Mouse (Mus musculus) embryonic facial prominence, embryonic 10.5 days (tissue): ENCODE measurements around the gene Mmd2. TPM values are rescaled to one million over a fixed set of nuclear protein-coding genes. Genes with fewer than 3 reads are reported as not detected.

Source experiments
- DNase-seq: peaks from one replicate; pipeline ENCODE4 v3.0.0-alpha.2; 2017; ENCODE audit warnings: low spot score
- H3K27ac ChIP-seq: fragments of 300-500 bp; sonication (generic); replicated peaks from 2 replicates; pipeline ENCODE4 v1.5.1; 2016; ENCODE audit warnings: mild to moderate bottlenecking
- H3K27me3 ChIP-seq: fragments of 300-500 bp; sonication (generic); replicated peaks from 2 replicates; pipeline ENCODE4 v1.6.1; 2016; ENCODE audit warnings: low read depth, mild to moderate bottlenecking; ENCODE audit not compliant: poor library complexity, severe bottlenecking
- H3K36me3 ChIP-seq: fragments of 300-500 bp; sonication (generic); replicated peaks from 2 replicates; pipeline ENCODE4 v1.6.1; 2016; ENCODE audit warnings: mild to moderate bottlenecking, moderate library complexity
- H3K4me1 ChIP-seq: fragments of 300-500 bp; sonication (generic); 2 replicates; pipeline ENCODE4 v1.6.1; 2016
- H3K4me3 ChIP-seq: fragments of 300-500 bp; sonication (generic); 2 replicates; pipeline ENCODE4 v1.5.1; 2016; ENCODE audit warnings: mild to moderate bottlenecking, moderate library complexity
- H3K9me3 ChIP-seq: fragments of 300-500 bp; sonication (generic); 2 replicates; pipeline ENCODE4 v1.6.1; 2016; ENCODE audit warnings: mild to moderate bottlenecking
- WGBS: fragments of 180-500 bp; shearing (Covaris S2); methylation state at CpG from one replicate; pipeline ENCODE4 v1.1.7; 2016; 5-methylcytosine and 5-hydroxymethylcytosine counted together
- polyA plus RNA-seq: library from polyadenylated mRNA; unstranded; fragments of >200 nt; fragmentation: Nextera tagmentation; extraction: Ambion mirVana; gene quantifications from 2 replicates; pipeline ENCODE4 v1.2.1, GENCODE M21; 2016

The Mmd2 gene
- polyA plus RNA-seq, 1 experiment from 2014 or later: 2.9 TPM

DNA sequence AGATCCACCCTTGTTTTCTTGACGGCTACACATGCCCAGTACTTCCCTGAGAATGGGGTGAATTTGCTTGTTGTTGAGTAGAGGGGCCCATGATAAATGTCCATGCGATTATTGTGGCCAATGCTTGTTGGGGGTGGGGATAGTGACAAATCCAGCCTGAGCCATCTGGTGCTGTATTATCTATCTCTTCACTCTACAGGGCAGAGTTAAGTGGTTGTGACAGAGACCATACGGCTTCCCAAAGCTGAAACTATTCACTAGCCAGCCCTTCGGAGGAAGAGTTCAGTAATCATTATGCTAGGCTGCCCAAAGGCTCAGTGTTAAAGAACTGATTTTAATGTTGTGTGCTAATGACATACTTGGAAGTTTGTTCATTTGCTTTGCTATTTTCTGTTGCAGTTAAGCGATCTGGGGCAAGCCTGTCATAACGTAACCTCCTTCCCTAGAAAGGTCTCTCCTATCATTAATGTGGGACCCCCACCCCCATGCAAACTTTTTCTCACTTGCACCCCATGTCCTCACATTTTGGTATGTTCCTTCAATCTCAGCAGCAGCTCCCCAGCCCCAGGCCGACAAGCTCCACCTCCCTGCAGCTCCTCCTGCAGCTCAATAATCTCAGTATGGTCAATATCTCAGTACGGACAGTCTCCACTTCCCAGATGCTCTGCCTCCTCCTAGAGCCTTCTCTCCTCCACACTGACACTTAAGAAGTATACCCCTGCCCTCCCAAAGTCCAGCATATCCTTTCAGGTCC lies 83.7 kb downstream of the Mmd2 start:
- H3K9me3 ChIP-seq: no peaks in the 10 kb centered on the region
- no peaks in the 10 kb centered on the region for H3K36me3 ChIP-seq
- peaks cover 6% of the 10 kb centered on the region; the same call in 1 of the 2 replicates for H3K4me1 ChIP-seq
- DNase-seq: no peak
- H3K27me3 ChIP-seq: peaks cover 30% of the 10 kb centered on the region
- WGBS: 80% methylated on average over 8 of the region's 8 CpGs
- no peak overlapping the region for H3K27ac ChIP-seq
- no peak overlapping the region for H3K4me3 ChIP-seq

DNA sequence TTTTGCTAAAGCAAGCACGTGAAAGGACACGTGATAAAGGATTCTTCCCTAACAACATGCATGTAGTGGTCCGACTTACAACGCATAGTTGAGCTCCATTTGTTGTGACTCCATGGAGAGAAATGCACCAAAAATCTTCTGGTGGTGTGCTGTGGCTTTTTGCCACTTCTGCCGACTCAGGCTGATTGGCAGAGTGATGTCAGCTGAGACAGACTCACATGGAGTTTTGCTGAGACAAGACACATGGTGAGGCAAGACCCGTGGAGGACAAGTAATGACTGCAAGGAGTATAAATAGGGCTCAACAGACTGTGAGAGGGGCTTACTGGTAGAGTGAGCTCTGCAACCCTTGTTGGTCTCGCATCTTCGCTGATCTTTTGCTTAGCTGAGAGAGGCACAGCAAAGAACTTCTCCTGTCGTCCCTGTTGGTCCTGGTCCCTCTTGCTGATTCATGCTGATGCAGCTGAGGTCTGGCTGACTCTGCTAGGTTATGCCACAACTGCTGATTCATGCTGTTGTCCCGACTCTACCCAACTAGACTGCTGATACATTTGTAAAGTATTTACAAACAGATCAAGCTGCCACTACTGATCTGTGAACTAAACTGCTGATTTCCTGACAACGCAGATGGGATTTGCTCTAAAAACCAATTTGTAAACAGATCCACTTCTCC lies 87.3 kb downstream of the Mmd2 start:
- Histone ChIP-seq H3K36me3 (no peaks in the 10 kb centered on the region), H3K9me3 (no peaks in the 10 kb centered on the region), H3K4me1 (peaks cover 6% of the 10 kb centered on the region; the same call in 1 of the 2 replicates), H3K27ac (no peak overlapping the region), H3K4me3 (no peak overlapping the region), H3K27me3 (peaks cover 4% of the 10 kb centered on the region; the same call in 1 of the 2 replicates)
- 90% methylated on average over 11 of the region's 11 CpGs for WGBS
- no peak for DNase-seq

DNA sequence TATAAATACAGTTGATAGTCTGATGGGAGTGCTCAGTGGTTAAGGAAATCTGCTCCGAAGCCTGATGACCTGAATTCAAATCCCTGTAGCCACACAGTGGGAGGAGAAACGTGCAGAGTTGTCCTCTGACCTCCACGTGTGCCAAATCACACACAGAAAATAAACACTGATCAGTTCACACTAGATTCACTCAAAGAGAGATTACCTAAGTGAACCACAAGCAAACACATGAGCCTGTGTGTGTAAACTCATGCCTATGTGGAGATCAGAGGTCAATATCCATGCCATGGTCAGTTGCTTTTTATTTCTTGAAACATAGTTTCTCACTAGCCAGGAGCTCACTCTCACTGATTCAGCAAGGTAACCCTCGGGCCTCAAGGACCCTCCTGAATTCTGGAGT lies 88.2 kb downstream of the Mmd2 start:
- no peaks in the 10 kb centered on the region for H3K36me3 ChIP-seq
- no peak overlapping the region for H3K27ac ChIP-seq
- peaks cover 2% of the 10 kb centered on the region; the same call in 1 of the 2 replicates for H3K27me3 ChIP-seq
- H3K9me3 ChIP-seq: no peaks in the 10 kb centered on the region
- no peak overlapping the region for H3K4me3 ChIP-seq
- DNase-seq: no peak
- peaks cover 4% of the 10 kb centered on the region; the same call in 1 of the 2 replicates for H3K4me1 ChIP-seq
- WGBS: 80% methylated on average over 4 of the region's 4 CpGs

DNA sequence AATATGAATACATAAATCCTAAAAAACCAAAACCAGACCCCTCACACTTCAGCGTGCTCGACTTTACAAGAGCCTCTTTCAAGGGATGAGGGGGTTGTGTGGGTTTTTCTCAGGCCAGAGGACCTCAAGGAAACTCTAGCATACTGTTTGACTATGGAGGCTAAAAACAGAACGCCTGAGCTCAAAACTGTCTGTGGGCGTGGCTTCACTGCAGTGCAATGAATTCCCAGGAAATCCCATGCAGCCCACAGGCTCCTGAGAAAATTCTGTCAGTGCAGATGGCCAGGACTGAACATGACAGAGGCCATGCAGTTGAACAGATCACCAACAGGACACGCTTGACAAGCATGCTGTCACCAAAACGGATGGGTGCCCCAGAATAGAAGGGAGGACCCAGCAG lies 89.6 kb downstream of the Mmd2 start:
- Histone ChIP-seq H3K4me3 (no peak overlapping the region), H3K27ac (no peak overlapping the region), H3K9me3 (no peaks in the 10 kb centered on the region), H3K4me1 (peaks cover 3% of the 10 kb centered on the region; the same call in 1 of the 2 replicates), H3K36me3 (no peaks in the 10 kb centered on the region), H3K27me3 (no peaks in the 10 kb centered on the region)
- DNase-seq: no peak
- 67% methylated on average over 6 of the region's 6 CpGs for WGBS

Other genes with a start within 250 kb of the Mmd2 start
- gene Foxk1, start 207.3 kb downstream of the Mmd2 start, polyA plus RNA-seq: 4.8 and 5.1 TPM in 2 replicates
- gene Ap5z1, start 144.9 kb downstream of the Mmd2 start, polyA plus RNA-seq: 14.1 and 14.8 TPM in 2 replicates
- 0.05 and 0.20 TPM in 2 replicates for gene Papolb, start 78.7 kb downstream of the Mmd2 start, polyA plus RNA-seq
- gene Radil, start 57.7 kb downstream of the Mmd2 start, polyA plus RNA-seq: 4.3 and 5.1 TPM in 2 replicates
- 66.4 and 68.0 TPM in 2 replicates for gene Wipi2, start 18.9 kb upstream of the Mmd2 start, polyA plus RNA-seq
- 18.1 and 19.6 TPM in 2 replicates for gene Slc29a4, start 83.7 kb upstream of the Mmd2 start, polyA plus RNA-seq
- 21.8 and 26.5 TPM in 2 replicates for gene Tnrc18, start 208.9 kb upstream of the Mmd2 start, polyA plus RNA-seq